Mouse (Mus musculus): ENCODE results near the gene Gm11232.

Gm11232 gene

GRCm38 (mm10) chr4:71757865-71758264, at the start of gene Gm11232:
Gm11232 (minus strand) TSS chr4:71757965.
- DNase-seq (ENCODE audit: low read depth, low spot score): no peak

GRCm38 (mm10) chr4:71805977-71806534, 48.3 kb upstream of the Gm11232 start:
- DNase-seq (ENCODE audit: low read depth, low spot score): no peak

- no peak for DNase-seq (ENCODE audit: low read depth, low spot score)
These were observed 7.8 kb upstream of the Gm11232 start for GRCm38 (mm10) chr4:71765529-71765928.

- no peak for DNase-seq (ENCODE audit: low read depth, low spot score)
These were observed 7.3 kb upstream of the Gm11232 start for GRCm38 (mm10) chr4:71765071-71765470.

GRCm38 (mm10) chr4:71756441-71757221, 1.1 kb downstream of the Gm11232 start:
- DNase-seq (ENCODE audit: low read depth, low spot score): no peak

- DNase-seq (ENCODE audit: low read depth, low spot score): no peak
These were observed 12.0 kb downstream of the Gm11232 start for GRCm38 (mm10) chr4:71745741-71746140.

- DNase-seq (ENCODE audit: low read depth, low spot score): no peak
These were observed 21.2 kb downstream of the Gm11232 start for GRCm38 (mm10) chr4:71736529-71736928.

GRCm38 (mm10) chr4:71735261-71735660, 22.5 kb downstream of the Gm11232 start:
- no peak for DNase-seq (ENCODE audit: low read depth, low spot score)

GRCm38 (mm10) chr4:71729401-71729800, 28.4 kb downstream of the Gm11232 start:
- no peak for DNase-seq (ENCODE audit: low read depth, low spot score)

GRCm38 (mm10) chr4:71727611-71728010, 30.2 kb downstream of the Gm11232 start:
- peak; percentile 24 for DNase-seq (ENCODE audit: low read depth, low spot score)

- no peak for DNase-seq (ENCODE audit: low read depth, low spot score)
These were observed 30.7 kb downstream of the Gm11232 start for GRCm38 (mm10) chr4:71727056-71727455.

GRCm38 (mm10) chr4:71725889-71726288, 31.9 kb downstream of the Gm11232 start:
- DNase-seq (ENCODE audit: low read depth, low spot score): no peak

Data from forelimb bud, embryonic 11.5 days (tissue).